Mouse (Mus musculus) limb, embryonic 15.5 days (tissue): ENCODE measurements around the gene Trmt11. TPM values are rescaled to one million over a fixed set of nuclear protein-coding genes. Genes with fewer than 3 reads are reported as not detected.
"Not testable (repeated sequence)": the region's sequence is repeated elsewhere in the genome, so short reads cannot be mapped to it uniquely, and the experiment has no call there.

Experiments used
- ATAC-seq: fragments of 200-750 bp; cut with Nextera tagmentation; 2 replicates; pipeline ENCODE4 v1.8.0; 2017; ENCODE audit warnings: low read depth, moderate TSS enrichment; ENCODE audit not compliant: insufficient number of reproducible peaks, low FRiP score, low TSS enrichment
- H3K27ac ChIP-seq: fragments of 300-500 bp; sonication (generic); 2 replicates; pipeline ENCODE4 v1.5.1; 2015; ENCODE audit warnings: moderate library complexity, mild to moderate bottlenecking, inconsistent platforms
- H3K27me3 ChIP-seq: fragments of 300-500 bp; sonication (generic); 2 replicates; pipeline ENCODE4 v1.6.1; 2015; ENCODE audit warnings: inconsistent platforms
- H3K36me3 ChIP-seq: fragments of 300-500 bp; sonication (generic); 2 replicates; pipeline ENCODE4 v1.6.1; 2015; ENCODE audit warnings: inconsistent platforms
- H3K4me1 ChIP-seq: fragments of 300-500 bp; sonication (generic); 2 replicates; pipeline ENCODE4 v1.6.1; 2015; ENCODE audit warnings: inconsistent platforms
- H3K4me2 ChIP-seq: fragments of 300-500 bp; sonication (generic); 2 replicates; pipeline ENCODE4 v1.6.1; 2015; ENCODE audit warnings: mild to moderate bottlenecking, inconsistent platforms
- H3K4me3 ChIP-seq: fragments of 300-500 bp; sonication (generic); 2 replicates; pipeline ENCODE4 v1.5.1; 2015; ENCODE audit warnings: mild to moderate bottlenecking, inconsistent platforms
- H3K9ac ChIP-seq: fragments of 300-500 bp; sonication (generic); 2 replicates; pipeline ENCODE4 v1.6.1; 2015; ENCODE audit warnings: inconsistent platforms
- H3K9me3 ChIP-seq: fragments of 300-500 bp; sonication (generic); 2 replicates; pipeline ENCODE4 v1.6.1; 2016; ENCODE audit warnings: inconsistent platforms
- WGBS: fragments of 180-500 bp; shearing (Covaris S2); methylation state at CpG from one replicate; pipeline ENCODE4 v1.1.7; 2015; 5-methylcytosine and 5-hydroxymethylcytosine counted together
- polyA plus RNA-seq: library from polyadenylated mRNA; unstranded; fragments of >200 nt; fragmentation: Nextera tagmentation; extraction: Ambion mirVana; gene quantifications from 2 replicates; pipeline ENCODE4 v1.2.1, GENCODE M21; 2015

The Trmt11 gene
- polyA plus RNA-seq: 22.7 and 23.4 TPM in 2 replicates

DNA sequence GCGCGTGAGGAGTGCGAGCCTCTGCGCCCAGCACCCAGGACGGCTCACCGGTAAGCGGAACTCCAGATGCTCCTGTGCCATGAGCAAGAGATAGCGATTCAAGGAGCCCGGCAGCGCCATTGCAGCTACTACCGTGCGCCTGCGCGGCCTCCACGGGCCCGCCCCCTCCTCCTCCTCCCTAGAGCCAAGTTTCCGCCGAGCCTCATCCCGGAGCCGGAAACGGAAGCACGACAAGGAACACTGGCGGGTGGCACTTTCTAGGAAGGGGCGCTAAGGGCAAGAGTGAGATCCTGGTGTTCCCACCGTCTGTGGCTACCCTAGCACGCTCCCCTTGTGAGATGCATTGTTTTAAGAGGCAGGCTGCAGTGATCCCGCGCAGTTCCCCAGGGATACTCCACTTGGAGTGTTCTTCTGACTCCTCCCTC is at the start of gene Trmt11:
Trmt11 (minus strand) TSS at position 208 of the 425 bp plus-strand sequence.
- H3K27me3 ChIP-seq: no peaks in the 10 kb centered on the region
- H3K9me3 ChIP-seq: no peaks in the 10 kb centered on the region
- peak; percentile 91 for ATAC-seq
- peak within 1 kb of the TSS; percentile 62 for H3K4me2 ChIP-seq
- peak within 1 kb of the TSS; percentile 75 for H3K4me3 ChIP-seq
- H3K36me3 ChIP-seq: peaks cover 7% of the 10 kb centered on the region; the same call in 1 of the 2 replicates
- under 1% methylated on average over 28 of the region's 28 CpGs for WGBS
- H3K27ac ChIP-seq: peak within 1 kb of the TSS; percentile 86
- peak within 1 kb of the TSS; percentile 78 for H3K9ac ChIP-seq
- H3K4me1 ChIP-seq: peaks cover 10% of the 10 kb centered on the region

DNA sequence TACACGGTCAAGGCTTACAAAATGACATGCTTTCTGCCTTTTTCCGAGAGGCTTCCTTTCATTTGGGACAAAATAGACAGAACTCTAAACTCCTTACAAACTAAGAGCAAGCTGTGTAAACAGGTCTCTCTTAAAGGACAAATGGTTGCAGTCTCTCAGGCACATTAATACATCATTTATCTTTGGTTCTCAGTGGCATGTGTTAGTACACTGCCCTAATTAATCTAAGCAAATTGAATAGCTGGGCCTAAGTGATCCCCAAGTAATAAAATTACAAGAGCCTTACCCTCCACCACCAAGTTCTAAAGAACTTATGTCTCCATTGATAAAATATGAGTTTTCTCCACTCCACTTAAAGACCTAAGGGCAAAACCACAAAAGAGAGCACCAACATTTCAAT is 47.1 kb upstream of the Trmt11 start:
- WGBS: 62% methylated on average over 2 of the region's 2 CpGs
- Histone ChIP-seq H3K36me3 (peaks cover 7% of the 10 kb centered on the region; the same call in 1 of the 2 replicates), H3K27me3 (no peaks in the 10 kb centered on the region), H3K9me3 (no peaks in the 10 kb centered on the region), H3K9ac (no peak overlapping the region), H3K4me1 (no peaks in the 10 kb centered on the region), H3K27ac (no peak overlapping the region), H3K4me3 (no peak overlapping the region), H3K4me2 (no peak overlapping the region)
- no peak for ATAC-seq

DNA sequence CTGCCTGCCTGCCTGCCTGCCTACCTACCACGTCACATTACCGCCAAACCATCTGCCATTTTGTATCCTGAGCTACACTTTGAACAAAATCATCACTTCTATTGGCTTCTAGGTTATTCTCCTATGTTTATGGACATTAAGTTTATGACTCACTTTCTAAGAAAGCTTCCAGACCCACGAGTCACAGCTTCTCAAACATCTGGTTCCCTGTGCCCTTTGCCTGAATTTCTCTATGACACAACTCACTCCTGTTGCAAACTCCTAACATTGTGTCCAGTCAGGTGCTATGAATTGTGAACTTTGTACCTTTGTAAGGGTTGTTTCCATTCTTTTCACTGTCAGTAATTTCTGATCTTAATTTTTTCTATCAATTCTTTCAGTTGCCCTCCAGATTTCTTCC is 37.7 kb upstream of the Trmt11 start:
- WGBS: 74% methylated on average over 3 of the region's 3 CpGs
- Histone ChIP-seq H3K9ac (no peak overlapping the region), H3K36me3 (no peaks in the 10 kb centered on the region), H3K27ac (no peak overlapping the region), H3K4me1 (no peaks in the 10 kb centered on the region), H3K4me2 (no peak overlapping the region), H3K9me3 (no peaks in the 10 kb centered on the region), H3K27me3 (no peaks in the 10 kb centered on the region), H3K4me3 (no peak overlapping the region)
- no peak for ATAC-seq

DNA sequence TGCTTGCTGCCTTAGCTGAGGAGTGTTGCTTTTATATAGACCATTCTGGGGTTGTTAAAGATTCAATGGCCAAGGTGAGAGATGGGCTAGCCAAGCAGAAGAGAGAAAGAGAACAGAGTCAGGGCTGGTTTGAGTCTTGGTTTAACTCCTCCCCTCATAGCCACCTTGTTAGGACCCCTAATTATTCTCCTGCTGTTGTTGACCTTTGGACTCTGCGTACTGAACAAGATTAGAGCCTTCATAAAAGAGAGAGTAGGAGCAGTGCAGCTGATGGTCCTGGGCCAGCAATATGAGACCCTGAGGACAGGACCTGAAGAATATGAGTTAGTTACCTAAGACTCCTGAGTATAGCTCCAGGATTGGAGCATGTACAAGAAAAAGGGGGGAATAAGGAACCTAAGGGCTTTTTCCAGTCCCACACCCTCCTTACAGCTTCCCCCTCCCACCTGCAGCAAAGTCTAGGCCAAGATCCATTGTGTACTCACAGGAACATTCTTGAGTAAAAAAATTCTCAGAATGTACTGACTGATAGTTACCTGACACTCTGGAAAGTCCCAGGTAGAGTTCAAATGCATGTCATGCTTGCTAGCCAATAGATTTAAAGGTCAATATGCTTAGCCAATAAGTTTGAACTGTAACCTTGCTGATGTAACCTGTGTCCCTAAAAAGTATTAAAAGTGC is 36.1 kb upstream of the Trmt11 start:
- not testable (repeated sequence) for H3K36me3 ChIP-seq, H3K4me2 ChIP-seq, H3K27me3 ChIP-seq, H3K9ac ChIP-seq, H3K9me3 ChIP-seq, H3K27ac ChIP-seq, H3K4me1 ChIP-seq, H3K4me3 ChIP-seq, ATAC-seq
- WGBS: 56% methylated on average over 1 of the region's 1 CpGs

DNA sequence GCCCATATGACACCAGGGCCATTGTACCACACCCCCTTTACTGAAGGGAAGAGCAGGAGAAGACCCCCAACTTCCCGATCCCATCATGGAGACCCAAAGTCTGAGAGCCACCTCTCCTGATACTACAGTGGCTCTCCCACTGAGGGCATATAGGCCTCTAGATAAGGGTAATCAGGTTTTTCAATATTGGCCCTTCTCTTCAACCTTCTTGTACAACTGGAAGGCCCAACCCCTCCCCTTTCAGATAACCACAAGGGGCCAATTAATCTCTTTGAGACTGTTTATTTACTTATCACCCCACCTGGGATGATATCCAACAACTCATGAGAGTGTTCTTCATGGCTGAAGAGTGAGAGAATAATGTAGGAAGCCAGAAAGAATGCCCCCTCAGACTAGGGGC is 32.2 kb upstream of the Trmt11 start:
- Histone ChIP-seq H3K27ac (no peak overlapping the region), H3K36me3 (no peaks in the 10 kb centered on the region), H3K4me1 (no peaks in the 10 kb centered on the region), H3K27me3 (no peaks in the 10 kb centered on the region), H3K9ac (no peak overlapping the region), H3K4me3 (no peak overlapping the region), H3K4me2 (no peak overlapping the region), H3K9me3 (no peaks in the 10 kb centered on the region)
- 92% methylated on average over 1 of the region's 1 CpGs for WGBS
- no peak for ATAC-seq

DNA sequence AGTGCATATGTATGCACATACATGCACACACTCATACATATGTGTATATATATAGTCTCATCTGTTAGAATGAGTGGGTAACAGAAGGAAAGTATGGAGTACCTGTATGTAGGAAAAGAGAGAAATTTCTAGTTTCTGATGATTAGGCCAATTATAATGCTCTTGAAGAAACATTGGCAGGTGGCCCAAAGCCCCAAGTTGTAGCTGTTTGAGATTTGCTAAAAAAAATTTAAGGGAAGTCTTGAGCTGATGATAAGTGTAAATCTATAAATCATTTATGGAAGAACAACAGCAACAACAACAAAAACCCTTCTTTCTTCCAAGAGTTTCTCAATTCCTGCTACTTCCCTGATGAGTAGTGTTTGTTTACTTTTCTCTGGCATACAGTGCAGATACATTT is 29.4 kb upstream of the Trmt11 start:
- no peak overlapping the region for H3K9ac ChIP-seq

DNA sequence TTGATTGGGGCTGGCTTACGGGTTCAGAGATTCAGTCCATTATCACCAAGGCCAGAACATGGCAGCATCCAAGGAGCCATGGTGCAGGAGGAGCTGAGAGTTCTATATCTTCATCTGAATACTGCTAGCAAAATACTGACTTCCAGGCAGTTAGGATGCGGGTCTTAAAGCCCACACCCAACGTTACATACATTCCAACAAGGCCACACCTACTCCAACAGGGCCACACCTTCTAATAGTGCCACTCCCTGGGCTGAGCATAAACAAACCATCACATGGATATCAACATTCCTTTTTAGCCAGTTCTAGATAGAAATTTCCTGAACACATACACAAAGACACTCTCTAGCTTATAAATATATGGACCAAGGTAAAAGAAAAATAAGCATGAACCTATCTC is 29.0 kb upstream of the Trmt11 start, which contains the start of gene Hint3:
Hint3 (minus strand) TSS at position 120 of the 400 bp plus-strand sequence.
- WGBS: 85% methylated on average over 3 of the region's 3 CpGs
- H3K9me3 ChIP-seq: no peaks in the 10 kb centered on the region
- H3K27me3 ChIP-seq: no peaks in the 10 kb centered on the region
- no peak for ATAC-seq
- H3K27ac ChIP-seq: no peak within 1 kb of the TSS
- no peak within 1 kb of the TSS for H3K9ac ChIP-seq
- H3K36me3 ChIP-seq: no peaks in the 10 kb centered on the region
- H3K4me1 ChIP-seq: no peaks in the 10 kb centered on the region
- H3K4me2 ChIP-seq: no peak within 1 kb of the TSS
- no peak within 1 kb of the TSS for H3K4me3 ChIP-seq

More for the DNA sequence above, 29.4 kb upstream of the Trmt11 start:
- H3K4me3 ChIP-seq: no peak overlapping the region
- H3K9me3 ChIP-seq: no peaks in the 10 kb centered on the region
- H3K27me3 ChIP-seq: no peaks in the 10 kb centered on the region
- no peak overlapping the region for H3K4me2 ChIP-seq
- no peak overlapping the region for H3K27ac ChIP-seq
- H3K36me3 ChIP-seq: no peaks in the 10 kb centered on the region
- ATAC-seq: no peak
- H3K4me1 ChIP-seq: no peaks in the 10 kb centered on the region

DNA sequence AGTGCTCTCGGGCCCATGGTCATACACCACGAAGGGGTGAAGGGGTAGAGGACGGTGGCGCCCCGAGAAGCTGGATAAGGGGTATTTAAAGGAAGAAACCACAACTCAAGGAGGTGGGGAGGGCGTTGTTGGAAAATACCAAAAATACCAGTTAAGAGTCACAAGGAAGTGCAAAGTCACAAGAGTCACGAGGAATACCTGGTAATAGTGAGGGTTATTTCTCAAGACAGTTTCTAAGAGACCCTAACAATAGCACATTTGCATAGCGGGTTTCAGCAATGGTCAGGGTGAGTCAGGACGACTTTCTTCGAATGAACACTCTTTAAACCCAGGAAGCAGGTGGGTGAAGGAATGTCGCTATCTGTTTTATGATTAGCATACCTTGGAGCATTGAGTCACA is 27.9 kb upstream of the Trmt11 start:
- not testable (repeated sequence) for H3K4me1 ChIP-seq, ATAC-seq, H3K36me3 ChIP-seq, H3K27ac ChIP-seq, H3K9me3 ChIP-seq, H3K4me3 ChIP-seq, H3K4me2 ChIP-seq, H3K9ac ChIP-seq, H3K27me3 ChIP-seq
- WGBS: 87% methylated on average over 11 of the region's 11 CpGs

DNA sequence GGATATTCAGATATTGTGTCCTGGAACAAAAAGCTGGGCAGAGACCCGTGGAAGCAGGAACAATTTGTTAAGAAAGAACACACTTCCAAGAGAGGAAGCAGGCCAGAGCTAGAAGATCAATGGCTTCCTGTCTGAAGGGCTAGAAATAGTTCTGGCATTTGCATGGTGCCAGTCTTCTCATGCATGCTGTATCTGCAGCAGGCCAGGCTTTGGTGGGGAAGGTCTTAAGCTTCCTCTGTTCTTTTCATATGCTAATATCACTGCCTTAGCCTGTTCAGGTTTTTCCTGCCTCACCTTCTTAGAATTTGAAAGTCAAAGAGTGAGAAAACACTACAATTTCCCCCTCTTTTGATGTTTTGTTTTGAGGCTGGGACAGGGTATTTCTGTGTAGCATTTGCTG is 27.0 kb upstream of the Trmt11 start:
- no peak overlapping the region for H3K4me3 ChIP-seq
- H3K9ac ChIP-seq: no peak overlapping the region
- H3K27ac ChIP-seq: no peak overlapping the region
- H3K36me3 ChIP-seq: no peaks in the 10 kb centered on the region
- H3K27me3 ChIP-seq: no peaks in the 10 kb centered on the region
- 48% methylated on average over 1 of the region's 1 CpGs for WGBS
- H3K9me3 ChIP-seq: no peaks in the 10 kb centered on the region
- H3K4me1 ChIP-seq: no peaks in the 10 kb centered on the region
- no peak overlapping the region for H3K4me2 ChIP-seq
- ATAC-seq: no peak

DNA sequence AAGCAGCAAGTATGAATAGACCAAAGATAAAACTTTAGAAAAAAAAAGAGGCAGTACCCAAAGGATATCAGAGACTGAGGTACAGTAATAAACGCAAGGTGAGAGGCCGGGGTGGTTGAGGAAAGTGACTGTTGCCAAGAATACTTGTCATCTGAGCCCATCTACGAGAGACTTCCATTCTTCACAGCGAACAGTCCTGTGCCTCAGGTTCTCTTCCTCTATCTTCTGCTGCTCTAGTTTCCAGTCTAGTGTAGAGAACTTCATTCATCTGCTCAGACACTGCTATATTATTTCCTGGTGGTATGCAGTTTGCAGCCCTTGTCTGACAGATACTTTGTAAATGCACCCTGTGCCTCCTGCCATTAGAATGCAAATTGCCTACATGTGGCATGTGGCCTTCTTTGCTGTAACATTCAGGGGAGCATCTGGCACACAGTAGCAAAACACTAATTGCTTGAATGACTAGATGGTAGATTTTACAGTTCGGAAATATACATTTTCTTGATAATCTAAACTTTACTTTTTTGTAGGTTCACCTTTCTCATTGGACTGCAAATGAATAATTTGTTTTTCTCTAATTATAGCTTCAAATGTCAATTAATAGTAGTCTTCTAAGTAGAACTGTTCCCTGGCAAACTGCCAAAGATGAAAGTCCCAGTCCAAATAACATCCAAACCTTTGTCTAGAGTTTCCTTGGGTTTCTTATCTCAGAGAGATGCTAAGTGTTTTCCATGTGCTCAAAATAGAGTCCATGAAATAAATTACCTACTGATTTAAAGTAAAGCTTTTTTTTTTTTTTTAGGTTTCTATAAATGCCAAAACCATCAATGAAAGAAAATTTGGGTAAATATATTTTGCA is 23.8 kb upstream of the Trmt11 start:
- H3K9ac ChIP-seq: no peak overlapping the region
- no peak overlapping the region for H3K4me3 ChIP-seq
- no peaks in the 10 kb centered on the region for H3K36me3 ChIP-seq
- no peak for ATAC-seq
- H3K4me1 ChIP-seq: no peaks in the 10 kb centered on the region
- 69% methylated on average over 5 of the region's 5 CpGs for WGBS
- H3K9me3 ChIP-seq: no peaks in the 10 kb centered on the region
- H3K4me2 ChIP-seq: no peak overlapping the region
- H3K27me3 ChIP-seq: no peaks in the 10 kb centered on the region
- H3K27ac ChIP-seq: no peak overlapping the region

DNA sequence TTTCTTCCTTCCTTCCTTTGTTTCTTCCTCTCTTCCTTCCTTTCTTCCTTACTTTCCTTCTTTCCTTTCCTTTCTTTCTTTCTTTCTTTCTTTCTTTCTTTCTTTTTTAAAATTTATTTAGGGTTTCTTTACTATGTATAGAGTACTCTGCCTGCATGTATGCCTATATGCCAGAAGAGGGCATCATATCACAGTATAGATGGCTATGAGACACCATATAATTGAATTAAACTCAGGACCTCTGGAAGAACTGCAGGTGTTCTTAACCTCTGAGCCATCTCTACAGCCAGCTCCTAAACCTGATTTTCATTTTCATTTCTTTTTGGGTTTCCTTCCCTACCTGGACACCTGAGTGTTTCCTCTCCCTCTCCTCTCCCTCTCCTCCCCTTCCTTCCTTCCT is 22.4 kb upstream of the Trmt11 start:
- no peaks in the 10 kb centered on the region for H3K4me1 ChIP-seq
- no peak for ATAC-seq
- H3K9me3 ChIP-seq: no peaks in the 10 kb centered on the region
- no peaks in the 10 kb centered on the region for H3K27me3 ChIP-seq
- H3K4me3 ChIP-seq: no peak overlapping the region
- H3K36me3 ChIP-seq: no peaks in the 10 kb centered on the region
- H3K9ac ChIP-seq: no peak overlapping the region
- no peak overlapping the region for H3K27ac ChIP-seq
- no peak overlapping the region for H3K4me2 ChIP-seq

DNA sequence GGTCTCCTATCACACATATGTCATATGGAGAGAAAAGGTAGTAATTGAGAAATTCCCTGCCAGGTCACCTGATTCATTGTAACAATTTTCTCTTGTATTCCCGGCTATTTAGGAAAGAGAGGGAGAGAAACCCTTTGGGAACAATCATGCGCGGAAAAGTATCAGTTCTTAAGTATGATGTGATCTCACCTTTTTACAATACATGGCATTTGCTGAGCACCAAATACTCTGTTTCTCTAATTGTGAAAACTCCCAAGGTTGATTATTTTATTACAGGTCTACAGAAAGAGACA is 18.3 kb upstream of the Trmt11 start:
- ATAC-seq: no peak
- H3K9ac ChIP-seq: no peak overlapping the region

More for the DNA sequence above, 18.3 kb upstream of the Trmt11 start:
- H3K27me3 ChIP-seq: no peaks in the 10 kb centered on the region
- WGBS: 44% methylated on average over 3 of the region's 3 CpGs
- H3K9me3 ChIP-seq: no peaks in the 10 kb centered on the region
- H3K27ac ChIP-seq: peak overlapping the region; percentile 93
- H3K4me3 ChIP-seq: peak overlapping the region; percentile 54
- H3K4me1 ChIP-seq: 0 out of 2 replicates have a peak, but pooled peaks cover 4% of the 10 kb centered on the region
- peak overlapping the region; percentile 52 for H3K4me2 ChIP-seq
- no peaks in the 10 kb centered on the region for H3K36me3 ChIP-seq
